Mouse (Mus musculus) adrenal gland, postnatal 14 days (tissue): ENCODE data around the gene Tvp23b. TPM values are rescaled to one million over a fixed set of nuclear protein-coding genes. Genes with fewer than 3 reads are reported as not detected.

ENCODE experiments used
- DNase-seq: peaks from one replicate; pipeline ENCODE4 v3.0.0; 2021; ENCODE audit warnings: mixed read lengths
- total RNA-seq: library from RNA; stranded (reverse); gene quantifications from 2 replicates; pipeline ENCODE4 v1.2.3, GENCODE M21; 2021

Gene Tvp23b
- total RNA-seq, 1 experiment from 2014 or later, result 33.6 TPM

GRCm38 (mm10) chr11:62891763-62892162 lies 12.5 kb downstream of the Tvp23b start:
- no peak for DNase-seq

GRCm38 (mm10) chr11:62901699-62902323 lies 22.6 kb downstream of the Tvp23b start:
- DNase-seq, result peak; percentile 64

- no peak for DNase-seq
These were observed 24.7 kb downstream of the Tvp23b start for GRCm38 (mm10) chr11:62903871-62904495.

- no peak for DNase-seq
These were observed 30.6 kb downstream of the Tvp23b start for GRCm38 (mm10) chr11:62909720-62910306.

GRCm38 (mm10) chr11:62911362-62911761 lies 32.1 kb downstream of the Tvp23b start:
- no peak for DNase-seq

GRCm38 (mm10) chr11:62913141-62913540 lies 33.9 kb downstream of the Tvp23b start:
- no peak for DNase-seq

GRCm38 (mm10) chr11:62914532-62914931 lies 35.3 kb downstream of the Tvp23b start:
- DNase-seq, result peak; percentile 44

- DNase-seq, result no peak
These were observed 36.2 kb downstream of the Tvp23b start for GRCm38 (mm10) chr11:62915486-62915885.

- DNase-seq, result no peak
These were observed 37.5 kb downstream of the Tvp23b start for GRCm38 (mm10) chr11:62916765-62917164.

GRCm38 (mm10) chr11:62919946-62920742 lies 40.9 kb downstream of the Tvp23b start:
- no peak for DNase-seq

- DNase-seq, result no peak
These were observed 41.4 kb downstream of the Tvp23b start for GRCm38 (mm10) chr11:62920743-62921050.

- peak; percentile 94 for DNase-seq
These were observed 42.1 kb downstream of the Tvp23b start for GRCm38 (mm10) chr11:62921052-62921977.

- DNase-seq, result no peak
These were observed 45.0 kb downstream of the Tvp23b start for GRCm38 (mm10) chr11:62924091-62924761.

- peak; percentile 26 for DNase-seq
These were observed 50.5 kb downstream of the Tvp23b start for GRCm38 (mm10) chr11:62929799-62930198.

GRCm38 (mm10) chr11:62930574-62930973 lies 51.3 kb downstream of the Tvp23b start:
- DNase-seq, result no peak

GRCm38 (mm10) chr11:62931141-62931540 lies 51.9 kb downstream of the Tvp23b start:
- peak; percentile 31 for DNase-seq

- DNase-seq, result peak; percentile 18
These were observed 53.8 kb downstream of the Tvp23b start for GRCm38 (mm10) chr11:62933099-62933498.

- no peak for DNase-seq
These were observed 55.7 kb downstream of the Tvp23b start for GRCm38 (mm10) chr11:62934795-62935514.

- DNase-seq, result no peak
These were observed 58.7 kb downstream of the Tvp23b start for GRCm38 (mm10) chr11:62937986-62938385.

- no peak for DNase-seq
These were observed 59.7 kb downstream of the Tvp23b start for GRCm38 (mm10) chr11:62938921-62939320.

GRCm38 (mm10) chr11:62940176-62940575 lies 60.9 kb downstream of the Tvp23b start:
- no peak for DNase-seq
